Mouse (Mus musculus) bone marrow, adult 2 months (tissue): ENCODE results near the gene 4930455H04Rik. TPM values are rescaled to one million over a fixed set of nuclear protein-coding genes. Genes with fewer than 3 reads are reported as not detected.

Experiments used
- H3K27ac ChIP-seq: fragments of 200-500 bp; 2 replicates; pipeline ENCODE4 v1.5.1; 2012; ENCODE audit warnings: low read depth, mild to moderate bottlenecking, control low read depth, inconsistent platforms, low read length; ENCODE audit not compliant: control insufficient read depth, poor library complexity, insufficient read depth
- H3K4me1 ChIP-seq: fragments of 200-500 bp; 2 replicates; pipeline ENCODE4 v1.6.1; 2011; ENCODE audit warnings: low read length; ENCODE audit not compliant: control insufficient read depth, insufficient read depth
- H3K4me3 ChIP-seq: fragments of 200-500 bp; replicated peaks from 2 replicates; pipeline ENCODE3; 2011; ENCODE audit warnings: mild to moderate bottlenecking, low read depth, low read length, control low read depth; ENCODE audit not compliant: control insufficient read depth
- CTCF ChIP-seq: fragments of 200-500 bp; IDR thresholded peaks from 2 replicates; pipeline ENCODE4 v1.5.1; 2011; ENCODE audit warnings: low read length, control low read depth; ENCODE audit not compliant: control insufficient read depth, insufficient read depth
- POLR2A ChIP-seq: fragments of 200-500 bp; IDR thresholded peaks from 2 replicates; pipeline ENCODE4 v1.6.1; 2011; ENCODE audit warnings: low read depth, mild to moderate bottlenecking, control low read depth, low read length, borderline replicate concordance; ENCODE audit not compliant: control insufficient read depth
- WGBS: fragments of 180-500 bp; shearing (Covaris S2); methylation state at CpG from one replicate; pipeline ENCODE4 v1.1.7; 2018; 5-methylcytosine and 5-hydroxymethylcytosine counted together
- polyA plus RNA-seq: library from polyadenylated mRNA; stranded (reverse); fragments of >200 nt; gene quantifications from 2 replicates; pipeline ENCODE4 v1.2.4, GENCODE M21; 2011; ENCODE audit warnings: low replicate concordance; ENCODE audit not compliant: missing spikeins, insufficient read depth, insufficient read length

The 4930455H04Rik gene
- polyA plus RNA-seq, 1 experiment: not detected

DNA sequence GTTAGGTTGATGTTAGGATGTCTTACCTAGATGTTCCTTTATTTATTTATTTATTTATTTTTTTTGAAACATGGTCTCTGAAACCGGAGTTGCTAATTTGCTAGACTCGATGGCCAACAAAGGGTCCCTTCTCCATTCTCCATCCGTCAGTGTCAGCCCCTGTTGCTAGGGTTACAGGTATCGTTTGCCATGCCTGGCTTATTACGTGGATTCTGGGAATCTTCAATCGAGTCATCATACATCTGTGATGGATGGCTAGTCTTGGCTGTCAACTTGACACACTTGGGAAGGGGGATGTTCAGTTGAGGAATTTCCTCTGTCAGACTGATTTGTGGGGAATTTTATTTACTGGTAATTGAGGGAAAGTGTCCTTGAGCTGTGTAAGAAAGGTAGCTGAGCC, 25.3 kb upstream of the 4930455H04Rik start:
- no peak overlapping the region for H3K4me3 ChIP-seq
- TF ChIP-seq POLR2A: no peak
- TF ChIP-seq CTCF: no peak
- no peaks in the 10 kb centered on the region for H3K4me1 ChIP-seq
- H3K27ac ChIP-seq: no peak overlapping the region
- 79% methylated on average over 6 of the region's 6 CpGs for whole genome bisulfite sequencing

DNA sequence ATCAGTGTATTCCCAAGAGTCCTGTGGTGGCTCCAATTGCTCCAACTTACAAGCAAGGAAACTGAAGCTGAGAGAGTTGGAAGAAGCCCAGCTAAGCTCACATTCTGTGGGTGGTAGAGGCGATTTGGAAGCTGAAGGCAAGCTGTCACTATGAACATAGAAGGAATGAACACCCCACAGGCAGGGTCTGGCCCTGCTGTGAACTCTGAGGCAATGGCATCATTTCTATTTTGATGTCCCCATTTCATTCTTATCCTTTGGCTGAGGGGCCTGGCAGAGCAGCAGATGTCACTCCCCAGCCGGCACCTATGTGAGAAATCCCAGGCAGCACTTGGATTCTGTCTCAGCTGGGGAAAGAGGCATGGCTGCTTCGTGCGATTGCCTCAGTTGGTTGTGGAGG, 24.6 kb upstream of the 4930455H04Rik start:
- Histone ChIP-seq H3K27ac (no peak overlapping the region), H3K4me1 (no peaks in the 10 kb centered on the region), H3K4me3 (no peak overlapping the region)
- no peak for TF ChIP-seq POLR2A
- TF ChIP-seq CTCF: no peak
- WGBS: 80% methylated on average over 4 of the region's 4 CpGs

DNA sequence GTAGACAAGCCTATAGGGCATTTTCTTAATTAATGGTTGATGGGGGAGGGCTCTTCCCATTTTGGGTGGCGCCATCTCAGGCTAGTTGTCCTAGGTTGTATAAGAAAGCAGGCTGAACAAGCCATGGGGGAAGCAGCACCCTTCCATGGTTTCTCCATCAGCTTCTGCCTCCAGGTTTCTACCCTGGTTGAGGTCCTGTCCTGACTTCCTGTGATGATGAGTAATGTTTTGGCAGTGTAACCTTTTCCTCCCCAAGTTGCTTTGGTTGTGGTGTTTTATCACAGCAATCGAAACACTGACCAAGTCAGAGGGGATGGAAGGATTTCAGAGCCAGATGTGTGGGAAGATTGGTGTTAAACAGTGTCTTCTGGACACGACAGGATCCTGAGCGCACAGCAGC, 21.6 kb upstream of the 4930455H04Rik start:
- TF ChIP-seq POLR2A (no peak), CTCF (no peak)
- 73% methylated on average over 4 of the region's 4 CpGs for WGBS
- Histone ChIP-seq H3K4me1 (no peaks in the 10 kb centered on the region; the same call in 1 of the 2 replicates), H3K4me3 (no peak overlapping the region), H3K27ac (no peak overlapping the region)

DNA sequence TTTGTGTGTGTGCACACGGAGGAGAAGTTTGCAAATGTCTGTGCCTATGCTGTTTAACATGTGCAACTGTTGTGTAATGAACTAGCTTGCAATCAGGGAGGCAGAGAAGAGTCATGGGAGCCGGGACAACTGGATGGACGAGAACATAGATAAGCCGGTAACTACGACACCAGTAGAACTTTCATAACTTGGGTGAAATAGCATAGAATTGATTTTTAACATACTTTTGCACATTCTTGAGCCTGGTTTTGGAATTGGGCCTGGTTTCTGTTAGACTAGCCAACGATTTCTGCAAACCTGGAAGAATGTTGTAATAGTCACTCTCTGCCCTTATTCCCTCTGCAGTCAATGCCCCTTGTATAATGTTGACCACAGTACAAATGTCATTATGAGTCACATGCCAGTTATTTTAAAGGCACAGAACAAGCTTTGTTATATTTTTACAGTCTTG, 17.4 kb upstream of the 4930455H04Rik start:
- no peak for TF ChIP-seq POLR2A
- Histone ChIP-seq H3K4me1 (no peaks in the 10 kb centered on the region; the same call in 1 of the 2 replicates), H3K27ac (no peak overlapping the region), H3K4me3 (no peak overlapping the region)
- 56% methylated on average over 6 of the region's 6 CpGs for WGBS

DNA sequence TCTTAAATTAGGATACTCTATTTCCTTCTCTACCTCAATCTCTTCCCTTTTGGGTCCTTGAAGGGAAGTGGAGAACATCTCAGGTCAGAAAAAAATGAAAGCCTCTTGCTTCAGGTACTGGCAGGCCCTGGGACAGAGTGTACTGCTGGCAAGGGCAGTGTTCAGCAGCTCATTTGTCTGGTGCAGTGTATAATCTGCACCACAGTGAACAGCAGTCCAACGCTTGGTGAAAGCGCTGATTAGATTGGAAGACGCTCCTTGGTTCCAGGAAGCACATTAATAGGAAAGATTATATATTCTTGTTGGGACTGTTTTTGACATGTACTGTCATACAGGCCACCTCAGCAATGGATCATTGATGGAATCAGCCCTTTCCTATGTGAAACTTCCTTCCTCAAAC, 16.6 kb upstream of the 4930455H04Rik start:
- no peak overlapping the region for H3K4me3 ChIP-seq
- no peak overlapping the region for H3K27ac ChIP-seq
- TF ChIP-seq CTCF: no peak
- no peak for TF ChIP-seq POLR2A
- WGBS: 84% methylated on average over 3 of the region's 3 CpGs
- H3K4me1 ChIP-seq: no peaks in the 10 kb centered on the region; the same call in 1 of the 2 replicates

DNA sequence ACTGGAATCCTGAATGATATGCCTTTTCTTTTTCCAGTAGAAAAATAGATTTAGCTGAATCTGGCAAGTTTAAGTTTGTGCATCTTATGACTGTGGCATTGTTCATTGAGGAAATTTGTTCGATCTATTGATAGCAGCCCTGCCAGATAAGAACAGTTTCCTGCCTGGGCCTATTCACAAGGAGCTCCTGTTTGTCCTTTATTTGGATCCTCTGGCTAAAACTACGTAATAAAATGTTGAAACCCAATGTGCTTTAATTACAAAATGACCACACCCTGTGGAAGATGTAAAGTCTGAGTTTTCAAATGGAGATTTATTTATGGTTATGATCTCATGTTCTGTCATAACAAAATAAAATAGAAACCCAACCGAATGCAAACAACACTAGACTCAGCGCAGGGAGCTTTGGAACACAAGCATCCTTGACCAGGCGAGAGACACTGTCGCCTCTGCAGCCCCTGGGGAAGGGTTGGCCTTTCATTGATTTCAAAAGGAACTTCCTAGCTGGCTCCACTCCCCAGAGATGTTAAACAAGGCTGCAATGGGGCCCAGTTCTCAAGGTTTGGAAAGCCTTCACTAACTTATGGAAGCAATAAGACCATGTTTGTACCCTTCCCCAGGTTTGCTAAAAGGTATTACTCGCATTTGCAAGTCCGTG, 15.7 kb upstream of the 4930455H04Rik start:
- Histone ChIP-seq H3K4me3 (no peak overlapping the region), H3K27ac (no peak overlapping the region), H3K4me1 (no peaks in the 10 kb centered on the region; the same call in 1 of the 2 replicates)
- WGBS: 82% methylated on average over 8 of the region's 8 CpGs
- TF ChIP-seq CTCF: no peak
- TF ChIP-seq POLR2A: no peak

DNA sequence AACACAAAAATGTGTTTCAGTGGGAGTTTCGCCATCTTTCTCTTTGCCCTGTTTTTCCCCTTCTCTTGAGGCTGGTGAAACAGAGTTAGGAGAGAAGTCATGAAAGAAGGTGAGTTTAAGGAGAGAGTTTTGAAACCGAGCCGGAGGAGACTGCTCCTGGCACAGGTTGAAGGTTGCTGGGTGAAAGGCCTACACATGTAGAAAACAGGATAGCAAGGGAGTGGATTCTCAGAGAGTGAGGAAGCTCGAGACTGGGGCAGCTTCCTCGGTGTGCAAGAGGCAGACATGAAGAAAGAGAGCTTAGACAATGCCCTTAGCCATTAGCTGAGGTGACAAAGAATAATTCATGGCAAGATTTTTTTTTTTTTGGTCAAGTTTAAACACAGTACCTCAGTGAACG, 14.7 kb upstream of the 4930455H04Rik start:
- TF ChIP-seq POLR2A (no peak), CTCF (no peak)
- Histone ChIP-seq H3K4me3 (no peak overlapping the region), H3K4me1 (no peaks in the 10 kb centered on the region; the same call in 1 of the 2 replicates), H3K27ac (no peak overlapping the region)
- 69% methylated on average over 6 of the region's 6 CpGs for WGBS

DNA sequence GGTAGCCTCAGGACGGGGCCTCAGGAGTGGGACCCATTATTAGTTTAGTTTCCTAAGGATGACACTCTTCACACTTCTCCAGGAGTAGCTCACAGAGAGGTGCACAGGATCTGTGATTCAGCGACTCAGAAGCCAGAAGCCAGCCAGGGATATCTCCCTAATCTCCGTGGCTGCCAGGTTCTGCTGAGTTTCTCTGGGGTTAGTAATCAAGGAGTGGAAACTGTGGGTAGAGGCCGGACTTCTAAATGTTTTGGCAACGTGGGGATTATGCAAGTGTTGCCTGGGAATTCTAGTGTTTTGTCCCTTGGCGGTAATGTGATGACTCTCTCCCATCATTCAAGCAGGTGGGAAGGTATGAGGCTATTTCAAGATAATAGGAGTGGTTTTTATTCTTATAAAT, 13.0 kb upstream of the 4930455H04Rik start:
- no peak overlapping the region for H3K27ac ChIP-seq
- 72% methylated on average over 6 of the region's 6 CpGs for WGBS
- TF ChIP-seq POLR2A (no peak), CTCF (no peak)
- no peaks in the 10 kb centered on the region; the same call in 1 of the 2 replicates for H3K4me1 ChIP-seq
- H3K4me3 ChIP-seq: no peak overlapping the region

DNA sequence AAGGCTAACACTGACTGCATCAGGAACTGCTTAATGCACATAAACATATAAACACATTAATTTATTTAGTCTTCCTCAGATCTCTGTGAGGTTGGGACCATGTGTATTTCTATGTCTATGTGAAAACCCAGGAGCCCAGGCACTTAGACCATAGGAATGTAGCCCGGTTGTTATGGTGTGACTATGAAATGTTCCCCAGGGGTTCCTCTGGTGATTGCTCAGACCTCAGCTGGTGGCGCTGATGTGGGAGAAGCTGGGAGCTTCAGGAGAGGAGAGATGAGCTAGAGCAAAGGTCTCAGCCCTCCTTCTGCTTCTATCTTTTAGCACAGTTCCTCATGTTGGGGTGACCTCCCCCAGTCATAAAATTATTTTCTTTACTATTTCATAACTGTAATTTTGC, 7.7 kb upstream of the 4930455H04Rik start:
- Histone ChIP-seq H3K4me1 (no peaks in the 10 kb centered on the region), H3K27ac (no peak overlapping the region), H3K4me3 (no peak overlapping the region)
- 72% methylated on average over 2 of the region's 2 CpGs for WGBS
- TF ChIP-seq POLR2A: no peak
- no peak for TF ChIP-seq CTCF
